Mouse (Mus musculus) T-helper 1 cell (primary cell): ENCODE measurements at regions not wholly inside any gene's neighbourhood (a gene's known extent, or its start where the extent isn't known, plus 50 kb on each side); places are given as distances from the start of the nearest gene placed in this dataset.

ENCODE experiments used
- in situ Hi-C: fragments of 300-600 bp; cut with MboI, MseI; formaldehyde crosslinking; loops from one replicate; pipeline ENCODE4 v1.15.1; 2025; ENCODE audit warnings: high pct_unique_total_duplicates

- in situ Hi-C loops = no loop called here
Measured at GRCm38 (mm10) chr16:25478300-25478699, 191.7 kb downstream of the Tprg start.

GRCm38 (mm10) chr16:25483831-25484254, 197.2 kb downstream of the Tprg start:
- in situ Hi-C loops = no loop called here

- in situ Hi-C loops = no loop called here
Measured at GRCm38 (mm10) chr16:25485007-25485406, 198.4 kb downstream of the Tprg start.

- in situ Hi-C loops = no loop called here
Measured at GRCm38 (mm10) chr16:25486477-25487094, 197.0 kb upstream of the Trp63 start.

GRCm38 (mm10) chr16:25490847-25491246, 192.7 kb upstream of the Trp63 start:
- in situ Hi-C loops = no loop called here

GRCm38 (mm10) chr16:25494153-25494552, 189.4 kb upstream of the Trp63 start:
- in situ Hi-C loops = no loop called here

GRCm38 (mm10) chr16:25495586-25496196, 187.9 kb upstream of the Trp63 start:
- in situ Hi-C loops = no loop called here

- in situ Hi-C loops = loop anchor here (10.0 kb wide), 1 partner anchor 1320 kb away; no protein-coding TSS in a partner anchor
Measured at GRCm38 (mm10) chr16:25504829-25505228, 178.7 kb upstream of the Trp63 start.

GRCm38 (mm10) chr16:25517114-25517868, 166.3 kb upstream of the Trp63 start:
- in situ Hi-C loops = no loop called here

GRCm38 (mm10) chr16:25523141-25523540, 160.4 kb upstream of the Trp63 start:
- in situ Hi-C loops = loop anchor here (10.0 kb wide), 1 partner anchor 58 kb away; no protein-coding TSS in a partner anchor

- in situ Hi-C loops = loop anchor here (10.0 kb wide), 1 partner anchor 59 kb away; no protein-coding TSS in a partner anchor
Measured at GRCm38 (mm10) chr16:25523621-25524020, 159.9 kb upstream of the Trp63 start.

- in situ Hi-C loops = loop anchor here (10.0 kb wide), 1 partner anchor 63 kb away; no protein-coding TSS in a partner anchor
Measured at GRCm38 (mm10) chr16:25527850-25528249, 155.7 kb upstream of the Trp63 start.

- in situ Hi-C loops = loop anchor here (10.0 kb wide), 1 partner anchor 64 kb away; no protein-coding TSS in a partner anchor
Measured at GRCm38 (mm10) chr16:25528313-25528712, 155.2 kb upstream of the Trp63 start.

- in situ Hi-C loops = loop anchor here (10.0 kb wide), 1 partner anchor 65 kb away; no protein-coding TSS in a partner anchor
Measured at GRCm38 (mm10) chr16:25529681-25530080, 153.9 kb upstream of the Trp63 start.

GRCm38 (mm10) chr16:25531761-25532336, 151.7 kb upstream of the Trp63 start:
- in situ Hi-C loops = no loop called here

- in situ Hi-C loops = no loop called here
Measured at GRCm38 (mm10) chr16:25532519-25533205, 150.9 kb upstream of the Trp63 start.

- in situ Hi-C loops = no loop called here
Measured at GRCm38 (mm10) chr16:25533206-25533580, 150.4 kb upstream of the Trp63 start.

- in situ Hi-C loops = no loop called here
Measured at GRCm38 (mm10) chr16:25536550-25536949, 147.0 kb upstream of the Trp63 start.

GRCm38 (mm10) chr16:25549542-25550110, 133.9 kb upstream of the Trp63 start:
- in situ Hi-C loops = no loop called here

GRCm38 (mm10) chr16:25557181-25557580, 126.4 kb upstream of the Trp63 start:
- in situ Hi-C loops = no loop called here

- in situ Hi-C loops = loop anchor here (10.0 kb wide), 1 partner anchor 1225 kb away; no protein-coding TSS in a partner anchor
Measured at GRCm38 (mm10) chr16:25580216-25580615, 103.3 kb upstream of the Trp63 start.
